Mouse (Mus musculus): ENCODE results near the gene Fgfr2.

- TF ChIP-seq CTCF (IDR thresholded peaks at IDR 0.05; ENCODE audit: insufficient read depth, low read length) (no peak), POLR2A (IDR thresholded peaks at IDR 0.05; ENCODE audit: borderline replicate concordance, extremely low read depth, low read depth, low read length) (no peak)
These were observed 2179.8 kb downstream of the Fgfr2 start for GRCm38 (mm10) chr7:130943280-130943895.
